Mouse (Mus musculus): Measurements from ENCODE around the gene Emilin3.

The Emilin3 gene

GRCm38 (mm10) chr2:160915821-160916610 lies 3.9 kb upstream of the Emilin3 start:
- no peak for DNase-seq

GRCm38 (mm10) chr2:160914656-160915055 lies 2.5 kb upstream of the Emilin3 start:
- DNase-seq: no peak

GRCm38 (mm10) chr2:160911558-160912201 lies 448 bp downstream of the Emilin3 start:
- no peak for DNase-seq

GRCm38 (mm10) chr2:160910633-160911032 lies 1.5 kb downstream of the Emilin3 start:
- no peak for DNase-seq

GRCm38 (mm10) chr2:160908607-160909006 lies 3.5 kb downstream of the Emilin3 start:
- DNase-seq: no peak

GRCm38 (mm10) chr2:160906101-160906500 lies 6.0 kb downstream of the Emilin3 start:
- no peak for DNase-seq

- no peak for DNase-seq
These were observed 6.8 kb downstream of the Emilin3 start for GRCm38 (mm10) chr2:160905301-160905700.

GRCm38 (mm10) chr2:160901656-160902412 lies 10.3 kb downstream of the Emilin3 start:
- DNase-seq: no peak

GRCm38 (mm10) chr2:160891697-160892096 lies 20.4 kb downstream of the Emilin3 start:
- DNase-seq: no peak

GRCm38 (mm10) chr2:160891045-160891444 lies 21.1 kb downstream of the Emilin3 start:
- DNase-seq: no peak

GRCm38 (mm10) chr2:160887859-160888258 lies 24.3 kb downstream of the Emilin3 start:
- DNase-seq: peak; percentile 89

- peak; percentile 92 for DNase-seq
These were observed 24.8 kb downstream of the Emilin3 start for GRCm38 (mm10) chr2:160887284-160887683.

- DNase-seq: no peak
These were observed 25.9 kb downstream of the Emilin3 start for GRCm38 (mm10) chr2:160886221-160886620.

- peak; percentile 49 for DNase-seq
These were observed 27.3 kb downstream of the Emilin3 start for GRCm38 (mm10) chr2:160884830-160885229.

- DNase-seq: peak; percentile 68
These were observed 28.2 kb downstream of the Emilin3 start for GRCm38 (mm10) chr2:160883912-160884311.

- no peak for DNase-seq
These were observed 29.7 kb downstream of the Emilin3 start for GRCm38 (mm10) chr2:160882436-160882835.

GRCm38 (mm10) chr2:160881462-160882101 lies 30.5 kb downstream of the Emilin3 start:
- no peak for DNase-seq

GRCm38 (mm10) chr2:160880453-160881195 lies 31.5 kb downstream of the Emilin3 start, which contains the start of gene Lpin3:
TSS of gene Lpin3 (plus strand) at chr2:160880670.
- DNase-seq: peak; percentile 64

GRCm38 (mm10) chr2:160876115-160876514 lies 36.0 kb downstream of the Emilin3 start:
- DNase-seq: no peak

- peak; percentile 54 for DNase-seq
These were observed 37.8 kb downstream of the Emilin3 start for GRCm38 (mm10) chr2:160874231-160874877.

GRCm38 (mm10) chr2:160872890-160873382 lies 39.2 kb downstream of the Emilin3 start, which contains the start of gene Zhx3:
TSS of gene Zhx3 (minus strand) at chr2:160872998.
- peak; percentile 97 for DNase-seq

Measured in kidney, postnatal 14 days (tissue).